Mouse (Mus musculus) small intestine, adult 2 months (tissue): ENCODE data around the gene Syne1.

Experiments
- CTCF ChIP-seq: fragments of 200-500 bp; IDR thresholded peaks from 2 replicates; pipeline ENCODE4 v1.5.1; 2012; ENCODE audit warnings: low read depth, mild to moderate bottlenecking, control low read depth, inconsistent platforms, low read length, moderate library complexity, mixed read lengths; ENCODE audit not compliant: insufficient replicate concordance, insufficient read length; ENCODE audit errors: extremely low read depth
- POLR2A ChIP-seq: fragments of 200-500 bp; IDR thresholded peaks from 2 replicates; pipeline ENCODE4 v1.6.1; 2012; ENCODE audit warnings: low read depth, mild to moderate bottlenecking, control low read depth, inconsistent platforms, low read length, moderate library complexity

DNA sequence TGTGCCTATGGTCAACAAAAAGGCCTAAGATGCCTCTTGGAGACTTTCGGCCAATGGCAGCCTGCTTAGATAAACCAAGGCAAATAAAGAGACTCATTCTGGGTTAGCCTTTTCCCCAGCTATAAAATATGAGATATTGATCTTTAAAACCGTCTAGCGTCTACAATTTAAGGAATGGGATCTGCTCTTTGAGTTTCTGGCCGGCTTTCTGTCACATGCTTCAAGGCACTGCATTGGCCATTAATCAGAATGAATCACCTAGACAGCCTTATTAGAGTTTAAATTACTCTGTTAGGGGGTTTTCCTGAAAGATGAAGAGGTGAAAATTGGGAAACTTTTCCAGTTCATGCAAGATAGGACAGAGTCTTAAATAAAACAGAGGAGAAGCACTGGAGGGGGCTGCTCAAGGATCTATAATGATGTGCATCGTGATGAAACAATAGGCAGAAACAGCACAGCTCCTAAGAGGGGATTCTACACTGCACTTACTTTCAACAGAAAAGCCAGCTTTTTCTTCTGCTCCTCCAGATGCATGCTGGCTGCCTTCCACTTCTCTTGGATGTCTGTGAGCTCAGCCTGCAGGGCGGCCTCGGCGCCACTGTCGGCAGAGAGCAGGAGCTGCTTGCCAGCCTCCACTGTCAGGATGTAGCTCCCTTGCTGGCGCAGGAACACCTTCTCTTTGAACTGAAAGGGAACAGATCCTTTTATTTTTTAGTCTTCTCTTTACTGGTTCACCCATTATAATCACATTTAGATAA lies 454.1 kb downstream of the Syne1 start:
- TF ChIP-seq POLR2A (no peak), CTCF (no peak)
